Mouse (Mus musculus) R1 (cell line): ENCODE results near the gene Zfp819.
"Not testable (repeated sequence)": the region's sequence is repeated elsewhere in the genome, so short reads cannot be mapped to it uniquely, and the experiment has no call there.

Source experiments
- DNase-seq: peaks from one replicate; pipeline ENCODE4 v3.0.0-alpha.2; 2018; ENCODE audit warnings: low read depth, low spot score

Gene Zfp819

DNA sequence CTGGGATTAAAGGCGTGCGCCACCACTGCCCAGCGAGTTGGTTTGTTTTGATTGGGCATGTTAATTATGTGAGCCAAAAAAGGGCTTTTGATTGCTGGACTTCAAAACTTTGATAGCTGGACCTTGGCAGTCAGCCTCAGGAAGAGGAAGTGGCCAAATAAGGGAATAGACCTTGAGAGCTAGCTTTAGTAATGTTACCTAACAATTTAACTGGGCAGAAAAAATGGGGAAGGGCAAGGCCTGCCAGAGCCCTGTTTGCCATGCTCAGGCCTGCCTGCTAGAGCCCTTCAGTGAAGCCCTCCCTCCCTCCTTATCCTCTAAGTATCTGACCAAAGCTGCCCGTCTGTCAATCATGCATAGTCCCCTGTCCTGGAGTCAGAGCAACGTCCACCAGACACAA is 35.6 kb downstream of the Zfp819 start:
- no peak for DNase-seq

DNA sequence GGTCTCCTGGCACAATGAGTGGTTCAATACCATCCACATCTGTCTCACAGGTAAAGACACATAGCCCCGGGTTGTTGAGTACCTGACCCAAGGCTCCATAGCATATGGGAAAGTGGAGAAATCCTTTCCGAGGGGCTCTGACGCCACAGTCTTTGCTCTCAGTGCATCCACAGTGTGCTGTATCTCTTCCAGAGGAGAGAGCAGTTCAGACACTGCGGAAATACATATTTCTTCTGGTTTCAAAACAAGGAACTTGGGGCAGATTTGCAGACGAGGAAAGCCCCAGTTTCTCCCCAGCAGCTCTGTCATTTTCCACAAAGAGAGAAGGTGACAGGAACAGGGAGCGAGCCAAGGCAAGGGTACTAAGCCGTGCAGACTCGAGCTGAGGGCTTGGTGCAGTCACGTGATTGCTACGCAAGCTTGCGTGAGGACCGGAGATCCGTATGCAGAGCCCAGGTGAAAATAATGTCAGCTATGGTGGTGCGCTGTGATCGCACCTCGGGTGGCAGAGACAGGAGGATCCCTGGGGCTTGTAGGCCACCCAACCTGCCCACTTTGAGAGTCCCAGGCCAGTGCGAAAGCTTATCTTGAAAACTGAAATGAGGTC is 36.2 kb downstream of the Zfp819 start:
- peak; percentile 42 for DNase-seq

DNA sequence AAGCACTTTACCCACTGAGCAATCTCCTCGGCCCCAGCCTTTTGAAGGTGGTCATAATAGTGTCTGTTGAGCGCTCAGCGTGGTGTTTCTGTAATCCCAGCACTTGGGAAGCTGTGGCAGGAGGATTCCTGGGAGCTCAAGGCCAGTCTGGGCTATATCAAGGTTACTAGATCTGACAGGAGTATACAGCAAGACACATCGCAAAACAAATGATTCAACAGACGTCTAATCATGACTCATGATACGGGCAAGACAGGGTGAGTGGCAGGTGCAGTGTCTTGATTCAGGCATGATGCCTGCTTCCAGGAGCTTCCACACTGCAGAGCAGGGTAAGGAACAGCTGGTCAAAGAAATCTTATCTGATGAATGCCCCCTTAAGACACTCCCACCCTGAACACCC is 45.7 kb downstream of the Zfp819 start:
- no peak for DNase-seq

DNA sequence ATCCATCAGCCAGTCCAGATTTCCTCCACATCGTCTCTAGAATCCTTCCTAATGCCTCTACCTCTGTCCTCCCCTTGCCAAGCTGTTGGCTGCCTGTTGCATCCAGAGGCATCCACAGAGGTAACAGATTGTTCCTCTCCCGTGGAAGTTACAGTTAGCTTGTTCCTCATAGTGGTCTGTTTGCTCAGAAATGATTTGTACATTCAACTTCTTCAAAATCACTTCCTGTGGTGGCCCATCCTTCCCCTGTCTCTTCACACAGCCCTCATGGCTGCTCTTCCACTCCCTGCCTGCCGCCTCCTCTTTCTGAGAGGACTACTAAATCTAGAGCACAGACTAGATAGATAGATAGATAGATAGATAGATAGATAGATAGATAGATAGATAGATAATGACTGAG is 47.5 kb downstream of the Zfp819 start:
- DNase-seq: no peak

- DNase-seq: no peak
These were observed 49.3 kb downstream of the Zfp819 start for GRCm38 (mm10) chr7:43656232-43656631.

GRCm38 (mm10) chr7:43660002-43660401 is 53.0 kb downstream of the Zfp819 start, which contains the start of gene Siglece:
Siglece (minus strand) TSS chr7:43660161.
- DNase-seq: no peak

- DNase-seq: no peak
These were observed 55.8 kb downstream of the Zfp819 start for GRCm38 (mm10) chr7:43662804-43663203.

- DNase-seq: not testable (repeated sequence)
These were observed 60.3 kb downstream of the Zfp819 start for GRCm38 (mm10) chr7:43667221-43667620.
